Mouse (Mus musculus) kidney, adult 18-20 months (tissue): ENCODE data around the gene Gm20388.

Experiments
- DNase-seq: peaks from one replicate; pipeline ENCODE4 v3.0.0; 2021

The Gm20388 gene

DNA sequence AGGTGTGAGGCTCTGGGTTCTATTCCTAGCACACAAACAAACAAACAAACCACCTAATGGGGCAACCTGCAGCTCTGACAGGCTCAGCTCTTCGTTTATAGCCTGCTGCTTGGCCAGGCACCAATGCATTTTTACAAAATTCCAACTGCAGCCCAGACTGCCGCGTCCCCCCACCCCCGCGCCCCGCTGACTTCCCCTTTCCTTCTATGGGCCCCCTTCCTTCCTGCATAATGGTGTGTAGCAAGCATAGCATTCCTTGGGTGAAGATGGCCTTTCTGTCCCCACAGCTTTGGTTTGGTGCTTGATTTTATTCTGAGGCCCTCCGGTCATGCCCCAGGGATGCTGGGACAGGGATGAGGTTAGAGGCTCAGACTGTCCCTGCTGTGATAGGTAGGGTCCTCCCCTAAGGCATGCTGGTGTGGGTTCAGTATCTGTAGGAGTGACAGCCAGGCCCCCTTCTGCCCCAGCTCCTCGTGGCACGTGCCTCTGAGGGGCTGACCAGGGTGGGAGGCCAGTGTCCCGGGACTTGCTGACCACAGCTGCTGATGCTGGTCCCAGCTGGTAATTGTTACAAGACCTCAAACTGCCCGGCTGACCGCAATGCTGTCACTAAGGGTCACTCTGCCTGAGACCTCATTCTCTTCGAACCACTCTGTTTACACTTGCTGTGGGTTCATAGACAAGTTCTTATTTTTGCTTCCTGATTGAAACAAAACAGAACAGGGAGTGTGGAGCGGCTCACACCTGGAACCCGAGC lies 103.8 kb downstream of the Gm20388 start:
- DNase-seq: peak; percentile 29

DNA sequence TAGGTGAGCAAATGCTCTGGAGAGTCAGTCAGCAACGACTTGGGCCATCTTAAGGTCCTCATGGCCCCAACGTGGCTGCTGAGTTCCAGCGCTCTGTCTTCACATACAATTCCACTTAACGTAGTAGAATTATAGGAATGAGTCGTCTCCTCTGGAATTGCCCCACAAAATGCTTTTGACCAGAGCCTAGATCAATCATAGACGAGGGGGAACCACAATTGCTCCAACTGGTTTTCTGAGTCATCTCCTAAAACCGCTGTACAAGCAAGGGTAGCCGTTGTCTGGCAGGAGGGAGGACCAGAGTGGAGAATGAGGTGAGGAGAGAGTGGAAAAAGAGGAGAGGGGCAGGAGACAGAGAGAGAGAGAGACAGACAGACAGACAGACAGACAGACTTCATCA lies 105.3 kb downstream of the Gm20388 start:
- no peak for DNase-seq

DNA sequence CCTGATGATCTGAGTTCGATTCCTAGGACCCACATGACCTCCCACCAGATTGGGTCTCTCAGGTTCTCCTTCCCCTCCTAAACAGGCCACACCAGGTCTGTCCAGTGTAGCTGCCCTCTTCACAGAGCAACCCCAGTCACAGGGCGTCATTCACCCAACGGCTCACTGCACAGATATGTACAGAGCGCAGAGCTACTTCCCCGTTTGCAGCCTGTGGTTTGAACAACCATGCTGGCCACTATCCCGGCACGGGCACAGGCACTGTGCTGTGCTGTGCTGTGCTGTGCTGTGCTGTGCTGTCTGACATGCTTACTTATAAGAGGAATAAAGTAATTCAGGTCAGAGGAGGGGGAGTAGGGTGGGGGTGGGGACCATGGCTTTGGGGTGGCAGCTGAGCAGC lies 105.8 kb downstream of the Gm20388 start:
- no peak for DNase-seq

DNA sequence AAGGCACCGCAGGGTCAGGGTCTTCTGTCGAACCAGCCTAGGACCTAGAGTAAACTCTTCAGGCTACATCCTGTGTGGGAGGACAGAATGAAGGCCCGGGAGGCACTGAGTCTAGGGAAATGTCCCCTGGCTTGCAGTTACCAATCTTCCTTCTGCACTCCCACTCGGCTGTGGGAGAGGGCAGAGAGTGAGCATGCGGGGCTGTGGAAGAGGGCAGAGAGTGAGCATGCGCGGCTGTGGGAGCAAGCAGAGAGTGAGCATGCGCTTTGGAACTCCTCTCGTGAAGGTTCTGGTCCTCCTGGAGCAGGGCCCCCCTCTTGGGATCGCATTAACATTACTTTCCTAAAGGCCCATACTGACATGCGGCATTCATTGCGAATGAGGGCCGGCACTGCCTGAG lies 106.7 kb downstream of the Gm20388 start:
- DNase-seq: no peak

DNA sequence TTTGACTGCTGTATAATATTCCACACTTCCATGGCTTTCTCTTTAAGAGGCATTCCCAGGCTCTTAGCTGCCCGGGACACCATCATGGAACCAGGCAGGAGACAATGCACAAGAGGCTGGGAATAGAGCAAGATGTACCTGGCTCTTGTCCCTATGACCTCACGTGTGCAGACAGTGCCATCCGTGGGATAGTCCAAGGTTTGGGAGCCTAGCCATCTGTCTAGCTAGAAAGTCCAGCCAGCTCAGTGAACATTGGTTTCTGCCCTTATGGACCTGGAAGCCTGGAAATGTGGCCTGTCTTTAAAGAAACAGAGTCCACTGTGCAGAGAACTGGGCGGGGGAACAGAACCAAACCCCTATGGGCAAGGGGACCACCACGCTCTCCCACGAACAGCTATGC lies 107.1 kb downstream of the Gm20388 start:
- peak; percentile 62 for DNase-seq

DNA sequence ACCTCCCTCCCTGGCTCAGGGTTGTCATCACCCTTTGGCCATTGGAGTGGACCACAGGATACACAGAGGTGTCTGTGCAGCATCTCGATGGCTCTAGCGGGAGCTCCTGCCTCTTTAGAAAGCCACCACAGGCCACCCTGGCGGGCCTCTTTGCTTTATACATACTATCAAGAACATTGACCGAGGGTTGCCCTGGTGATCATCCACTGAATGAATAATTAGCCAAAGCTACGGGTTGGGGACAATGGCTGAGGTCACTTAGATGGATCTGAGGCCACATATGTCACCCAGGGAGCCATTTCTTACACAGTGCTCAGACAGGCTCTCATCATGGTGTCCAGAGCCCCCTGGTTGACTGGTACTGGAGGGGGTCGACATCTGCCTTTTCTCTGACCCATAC lies 107.7 kb downstream of the Gm20388 start:
- no peak for DNase-seq

DNA sequence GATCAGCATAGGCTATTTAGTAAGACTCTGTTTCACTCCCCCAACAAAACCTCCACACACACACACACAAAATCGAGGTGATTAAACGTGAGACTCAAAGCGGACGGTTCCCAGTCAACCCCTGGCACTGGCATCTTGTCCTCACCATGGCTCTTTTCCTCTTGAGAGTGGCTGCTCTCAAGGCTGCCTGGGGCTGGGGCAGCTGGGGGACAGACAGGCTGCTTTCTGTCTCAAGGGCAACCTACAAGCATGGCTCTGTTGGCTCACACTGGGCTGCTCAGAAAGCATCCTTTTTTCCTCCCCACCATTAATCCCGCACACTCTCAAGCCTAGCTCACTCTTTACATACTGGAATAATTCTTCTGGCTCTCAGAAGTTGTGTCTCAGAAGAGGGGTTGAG lies 108.7 kb downstream of the Gm20388 start:
- no peak for DNase-seq

DNA sequence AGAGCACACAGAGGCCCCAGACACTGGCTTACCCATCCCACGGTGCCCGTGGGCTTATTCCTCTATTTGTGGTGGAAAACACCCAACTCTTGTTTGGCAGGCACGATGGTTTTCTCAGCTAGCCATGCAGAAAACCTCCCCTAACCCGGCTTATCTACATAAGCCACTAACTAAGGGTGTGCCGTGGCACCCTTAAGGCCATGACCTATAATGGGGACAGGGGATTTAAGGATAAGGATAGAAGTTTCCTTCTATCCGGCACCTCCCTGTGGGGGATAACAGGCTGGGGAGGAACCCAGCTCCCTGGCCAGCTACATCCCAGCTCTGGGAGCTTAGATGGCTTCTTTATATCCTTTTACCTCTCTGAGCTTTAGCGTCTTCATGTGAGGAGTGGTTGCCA lies 109.7 kb downstream of the Gm20388 start:
- DNase-seq: no peak

DNA sequence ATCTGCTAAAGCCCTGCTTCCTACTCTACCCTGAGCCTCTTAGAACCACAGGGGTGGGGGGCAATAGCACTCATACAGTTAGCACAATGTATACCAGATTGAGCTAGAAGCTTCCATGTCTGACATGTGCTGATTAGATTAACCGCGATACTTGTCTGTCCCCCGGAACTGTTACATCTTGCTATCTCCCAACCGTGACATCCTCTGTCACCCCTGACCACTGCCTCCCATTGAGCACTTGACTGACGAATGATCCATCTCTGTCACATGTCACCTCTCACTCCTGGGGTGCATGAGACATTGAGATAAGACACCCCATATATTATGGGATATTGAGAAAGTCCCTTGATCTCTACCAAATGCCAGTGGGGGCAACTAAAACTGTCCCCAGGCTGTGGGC lies 115.6 kb downstream of the Gm20388 start:
- DNase-seq: no peak

DNA sequence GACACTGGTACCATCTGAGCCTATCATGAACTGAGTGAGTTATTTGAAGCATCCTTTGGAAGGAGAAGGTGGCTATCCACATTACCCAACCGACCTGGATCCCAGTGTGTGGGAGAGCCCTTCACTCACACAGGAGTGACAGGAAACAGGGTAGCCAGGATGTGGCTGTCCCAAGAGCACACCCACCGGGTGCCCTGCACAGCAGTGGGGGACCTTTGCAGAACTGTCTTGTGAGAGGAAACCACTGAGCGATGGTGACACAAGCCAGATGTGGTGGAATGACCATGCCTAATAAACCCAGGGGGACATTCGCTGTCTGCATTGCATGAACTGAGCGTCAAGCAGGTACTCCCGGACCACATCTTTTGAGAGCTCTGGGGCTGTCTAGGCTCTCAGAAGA lies 116.3 kb downstream of the Gm20388 start:
- no peak for DNase-seq

DNA sequence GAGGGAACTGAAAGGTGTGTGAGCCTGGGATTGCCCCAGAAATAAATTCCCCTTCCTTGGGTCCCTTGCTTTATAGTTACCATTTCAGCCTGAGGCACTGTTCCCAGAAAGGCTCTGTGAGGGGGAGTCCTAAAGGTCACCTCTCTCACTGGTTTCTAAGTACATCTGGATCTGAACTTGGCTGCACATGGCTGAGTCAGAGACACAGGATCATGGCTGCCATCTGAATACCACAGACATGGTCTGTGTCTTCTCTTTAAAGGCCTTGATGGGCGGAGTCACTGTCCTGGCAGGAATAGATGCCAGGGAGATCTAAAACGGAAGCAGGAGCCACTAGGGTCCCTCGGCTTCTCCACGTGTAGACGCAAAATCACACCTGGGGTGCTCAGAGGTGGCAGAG lies 119.8 kb downstream of the Gm20388 start:
- no peak for DNase-seq

DNA sequence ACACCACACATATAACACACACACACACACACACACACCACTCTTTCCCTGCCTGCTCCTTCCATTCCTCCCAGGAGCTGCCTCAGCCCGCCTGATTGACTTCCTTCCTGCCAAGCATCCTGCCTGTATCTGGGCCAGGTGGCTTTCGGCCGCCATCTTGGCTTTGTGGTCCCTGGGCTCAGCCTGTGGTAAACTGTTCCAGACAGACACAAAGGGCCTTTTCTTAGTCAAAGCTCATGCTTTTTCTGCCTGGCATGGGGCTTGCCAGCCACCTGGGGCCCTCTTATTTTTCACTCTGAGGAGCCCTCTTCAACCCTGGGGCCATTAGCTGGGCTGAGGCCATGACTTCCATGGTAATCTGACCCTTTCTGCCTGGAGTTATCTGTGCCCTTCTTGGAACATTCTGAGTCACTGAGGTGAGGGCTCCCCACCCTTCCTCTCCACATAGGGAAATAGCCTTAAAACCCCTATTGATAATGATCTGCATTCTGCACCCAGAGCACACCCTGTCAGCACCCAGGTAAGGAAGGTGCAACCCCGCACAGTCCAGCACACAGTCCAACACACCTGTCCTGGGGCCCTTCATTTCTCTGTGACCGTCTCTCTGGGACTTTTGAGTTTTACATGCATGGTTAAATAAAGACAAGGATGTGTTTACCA lies 122.0 kb downstream of the Gm20388 start:
- DNase-seq: no peak

DNA sequence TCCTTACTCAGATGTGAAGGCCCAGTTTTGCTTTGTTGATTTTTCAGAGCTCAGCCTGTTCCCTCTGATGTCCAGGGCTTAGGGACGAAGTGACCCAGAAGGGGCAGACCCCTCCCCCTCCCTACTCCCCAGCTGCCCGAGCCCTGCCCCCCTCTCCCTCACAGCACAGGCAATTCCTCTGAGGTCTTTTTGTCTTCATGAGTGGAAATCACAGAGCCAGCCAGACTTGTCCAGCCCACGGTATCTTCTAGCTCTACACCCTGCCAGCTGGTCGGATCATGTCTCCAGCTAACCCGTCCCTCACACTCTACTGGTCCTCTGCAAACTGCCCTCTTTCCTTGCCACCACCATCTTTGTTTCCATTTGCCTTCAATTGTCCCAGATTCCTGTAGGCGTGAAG lies 123.8 kb downstream of the Gm20388 start:
- DNase-seq: no peak

DNA sequence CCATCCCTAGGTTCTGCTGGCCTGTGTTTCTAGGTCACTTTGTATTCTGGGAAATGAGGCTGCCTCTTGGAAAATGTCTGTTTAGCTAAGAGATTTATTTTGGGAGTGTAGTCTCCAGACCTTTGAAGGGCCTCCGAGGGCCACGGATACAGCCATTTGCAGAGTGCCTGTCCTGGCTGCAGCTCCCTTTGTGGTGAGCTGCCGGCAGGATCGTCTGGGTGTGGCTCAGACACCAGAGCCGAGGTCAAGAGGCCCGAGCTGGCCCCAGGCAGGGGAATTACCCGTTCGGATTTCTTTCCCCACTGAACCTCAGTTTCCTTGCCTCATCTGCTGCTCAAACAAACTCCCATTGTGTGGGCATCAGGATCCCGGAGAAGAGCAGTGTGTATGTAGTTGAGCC lies 125.5 kb downstream of the Gm20388 start:
- DNase-seq: no peak

DNA sequence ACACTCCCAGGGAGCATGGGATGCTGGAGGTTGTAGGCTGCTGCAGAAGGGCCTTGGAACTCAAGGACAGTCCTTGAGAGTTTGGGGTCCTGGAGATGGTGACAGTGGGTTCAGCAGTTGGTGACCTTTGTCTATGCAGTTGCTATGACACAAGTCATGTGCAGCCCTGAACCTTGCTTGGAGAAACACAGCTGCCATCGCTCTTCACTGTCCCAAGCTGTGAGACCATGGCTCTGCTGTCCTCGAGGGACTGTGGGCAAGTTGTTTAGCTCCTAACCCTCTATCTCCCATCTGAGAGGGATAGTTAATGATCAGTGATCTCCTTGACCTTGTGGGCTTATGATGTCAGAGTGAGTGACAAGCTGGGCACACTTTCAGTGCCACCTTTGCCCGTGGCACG lies 125.9 kb downstream of the Gm20388 start:
- DNase-seq: no peak

DNA sequence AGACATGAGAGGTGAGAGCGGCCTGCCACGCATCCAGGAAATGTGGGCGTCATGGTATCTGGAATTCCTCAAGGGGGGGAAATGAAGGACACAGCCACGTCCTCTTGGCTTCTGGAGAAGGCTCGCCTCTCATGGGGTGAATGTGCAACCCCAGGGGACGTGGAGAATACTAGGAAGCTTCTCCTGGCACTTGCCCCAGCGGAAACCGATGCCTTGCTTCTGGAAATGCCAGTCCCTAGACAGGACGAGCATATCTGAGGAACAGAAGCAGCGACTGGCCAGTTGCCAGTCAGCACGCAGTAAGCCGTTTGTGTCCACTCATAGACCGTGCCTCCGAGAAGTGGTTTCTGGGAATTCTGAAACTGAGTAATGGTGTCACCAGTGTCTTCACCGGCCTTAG lies 126.6 kb downstream of the Gm20388 start:
- peak; percentile 57 for DNase-seq

DNA sequence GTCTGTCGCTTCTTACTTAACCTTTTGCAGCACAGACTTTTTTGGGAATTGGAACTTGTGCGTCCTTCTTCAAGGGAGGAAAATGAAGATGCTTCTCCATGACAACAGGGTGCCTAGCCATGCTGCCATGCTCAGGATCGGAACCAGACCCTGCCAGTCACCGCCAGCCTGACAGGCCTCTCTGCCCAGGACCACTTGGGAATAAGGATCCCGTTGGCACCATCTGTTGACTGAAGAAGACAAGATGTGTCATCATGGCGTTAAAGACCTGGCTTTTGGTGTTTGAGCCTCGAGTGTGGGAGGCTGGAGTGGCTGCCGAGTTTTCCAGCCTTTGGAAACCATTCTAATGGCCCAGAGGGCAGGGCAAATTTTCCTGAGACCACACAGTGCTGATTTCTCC lies 127.0 kb downstream of the Gm20388 start:
- no peak for DNase-seq

DNA sequence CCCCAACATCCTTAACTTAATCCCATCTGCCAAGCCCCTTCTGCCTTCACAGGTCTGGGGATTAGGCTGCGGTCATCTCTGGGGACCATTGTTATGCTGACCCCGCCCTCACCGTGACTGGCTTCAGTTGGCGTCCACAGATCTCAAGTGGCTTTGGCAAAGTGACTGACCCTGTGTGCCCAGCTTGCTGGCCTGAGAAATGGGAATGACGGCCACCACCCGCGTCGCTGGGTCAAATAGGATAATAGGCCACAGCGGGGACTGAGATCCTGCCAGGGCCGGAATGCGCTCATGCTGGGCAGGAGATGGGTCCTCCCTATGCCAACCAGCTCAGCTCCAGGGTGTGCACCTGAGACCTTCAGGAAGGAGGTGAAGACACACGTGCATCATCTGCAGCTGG lies 128.1 kb downstream of the Gm20388 start:
- DNase-seq: no peak

DNA sequence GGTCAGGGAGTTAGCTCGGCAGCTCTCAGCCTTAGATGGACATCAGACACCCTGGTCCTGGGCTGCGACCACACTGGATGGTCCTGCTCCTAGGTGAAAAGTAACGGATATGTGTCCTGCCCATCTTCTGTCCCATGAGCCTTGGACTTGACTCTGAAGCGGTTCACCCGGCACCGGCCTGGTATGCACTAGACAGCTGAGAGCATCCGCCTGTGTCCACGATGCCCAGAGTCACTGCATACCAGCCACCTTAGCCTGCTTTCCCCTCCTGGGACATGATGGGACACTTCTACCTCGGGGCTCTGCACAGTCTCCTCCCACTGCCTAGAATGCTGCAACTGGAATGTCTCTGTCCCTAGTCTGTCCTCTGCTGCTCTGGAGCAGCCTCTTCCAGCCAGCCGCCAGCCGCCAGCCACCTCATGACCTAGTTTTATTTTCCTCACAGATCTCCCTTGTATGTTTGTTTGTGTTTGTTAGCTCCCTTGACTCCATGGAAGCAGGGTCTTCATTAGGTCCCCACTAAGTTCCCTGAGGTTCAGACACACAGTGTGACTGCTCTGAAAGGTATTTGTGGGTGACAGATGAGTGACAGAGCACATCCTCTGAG lies 128.8 kb downstream of the Gm20388 start:
- DNase-seq: no peak

DNA sequence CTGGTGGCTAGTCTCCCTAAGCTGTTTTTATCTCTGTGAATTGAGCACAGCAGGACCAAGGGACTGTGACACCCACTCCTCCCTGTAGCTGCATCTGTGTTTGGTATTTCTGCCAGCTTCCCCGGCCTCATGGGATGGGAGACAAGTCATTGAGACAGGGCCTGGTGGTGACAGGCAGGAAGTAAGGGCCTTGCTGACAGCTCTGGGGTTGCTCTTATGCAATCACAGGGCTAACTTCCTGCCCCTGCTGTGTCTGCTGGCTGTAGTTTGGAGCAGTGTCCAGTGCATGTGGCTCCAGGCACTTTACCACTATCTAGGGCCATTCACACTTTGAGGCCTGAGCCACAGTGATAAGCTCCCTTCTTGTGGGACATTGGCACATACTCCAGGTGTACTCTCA lies 130.2 kb downstream of the Gm20388 start:
- DNase-seq: peak; percentile 36

DNA sequence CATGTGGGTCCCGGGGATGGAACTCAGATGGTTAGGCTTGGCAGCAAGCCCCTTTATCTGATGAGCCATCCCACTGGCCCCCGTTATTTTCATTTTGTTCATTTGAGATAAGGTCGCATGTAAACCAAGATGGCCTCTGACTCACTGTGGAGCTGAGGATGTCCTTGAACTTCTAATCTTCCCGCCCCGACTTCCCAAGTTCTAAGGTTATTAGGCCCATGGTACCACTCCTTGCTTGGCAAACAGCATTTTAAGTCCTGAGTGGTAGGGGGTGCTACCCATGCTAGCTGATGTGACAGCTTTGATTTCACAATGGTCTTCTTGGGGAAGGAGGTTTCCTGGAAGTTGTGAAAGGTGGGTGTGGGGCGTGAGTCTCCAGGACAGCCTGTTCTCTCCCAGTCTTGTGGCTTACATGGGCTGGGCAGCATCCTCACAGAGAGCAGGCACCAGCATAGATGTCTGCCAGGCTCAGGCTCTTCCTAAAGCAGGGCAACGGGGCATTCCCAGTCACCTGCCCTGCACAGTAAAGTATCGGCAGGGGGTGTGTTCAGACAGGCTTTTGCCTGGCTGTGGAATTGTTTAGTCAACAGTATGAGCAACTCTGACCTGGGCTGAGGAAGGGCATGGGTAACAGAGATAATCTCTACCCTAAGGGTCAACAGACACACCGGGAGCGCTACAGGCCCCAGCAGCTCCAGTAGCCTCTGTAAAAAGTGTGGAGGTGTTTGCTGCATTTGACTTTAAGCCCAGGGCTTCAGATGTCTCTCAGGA lies 132.1 kb downstream of the Gm20388 start:
- no peak for DNase-seq

DNA sequence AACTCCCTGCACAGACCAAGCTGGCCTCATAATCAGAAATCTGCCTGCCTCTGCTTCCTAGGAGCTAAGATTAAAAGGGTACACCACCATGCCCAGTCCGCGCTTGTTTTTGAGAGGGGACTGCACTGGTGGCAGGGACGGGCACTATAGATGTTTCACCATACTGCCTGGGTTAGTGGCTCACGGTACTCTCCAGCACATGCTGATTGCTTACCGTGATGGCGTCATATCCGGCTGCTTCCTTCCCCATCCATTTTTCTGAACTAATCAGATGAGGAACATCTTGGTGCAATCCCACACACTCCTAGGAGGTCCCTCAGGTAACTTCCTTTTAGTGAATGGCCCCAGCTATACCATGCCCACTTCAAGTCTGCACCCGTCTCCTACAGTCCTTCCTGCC lies 134.3 kb downstream of the Gm20388 start:
- DNase-seq: no peak

DNA sequence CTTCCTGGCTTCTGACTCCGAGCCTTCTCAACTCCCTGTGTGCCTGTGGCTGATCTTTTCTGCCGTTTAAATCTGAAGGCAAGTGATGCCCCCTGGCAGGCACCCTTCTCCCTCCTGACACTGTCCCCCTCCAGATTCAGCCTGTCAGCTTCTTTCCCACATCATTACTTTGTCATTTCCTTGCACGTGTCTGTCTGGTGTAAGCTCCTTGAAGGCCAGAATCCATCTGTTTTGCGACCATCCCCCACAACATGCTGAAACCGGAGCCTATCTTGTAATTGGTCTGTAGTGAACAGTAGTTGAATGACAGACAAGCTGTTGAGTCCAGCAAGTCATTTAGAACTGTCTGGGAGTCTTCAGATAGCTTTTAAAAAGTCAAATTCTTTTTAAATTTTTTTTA lies 134.8 kb downstream of the Gm20388 start:
- DNase-seq: no peak
